Mouse (Mus musculus): ENCODE data around the gene Ociad1. TPM values are rescaled to one million over a fixed set of nuclear protein-coding genes. Genes with fewer than 3 reads are reported as not detected.

The Ociad1 gene
- total RNA-seq (2021), result 100 to 1,000 TPM; 155 to 159 TPM
- long read RNA-seq, experiment 1, transcript Ociad1-201 (9 exons, 1,523 nt), result major isoform, 16 of 29 reads
- long read RNA-seq, experiment 1, partial matches to known transcripts, result 3 of 29 reads
- long read RNA-seq, experiment 1, other reads (novel, unspliced or antisense), result 7 of 29 reads
- long read RNA-seq, experiment 2, transcript Ociad1-201 (9 exons, 1,523 nt), result major isoform, 25 of 33 reads
- long read RNA-seq, experiment 2, partial matches to known transcripts, result 1 of 33 reads
- long read RNA-seq, experiment 2, other reads (novel, unspliced or antisense), result 5 of 33 reads

- peak; percentile 95 for DNase-seq
- intact Hi-C loops (cut with DNase I; ENCODE audit: low total_unique reads), result no loop called here
Observed at GRCm38 (mm10) chr5:73292502-73293457, at the start of gene Ociad1. TSS of gene Ociad1 (plus strand) at chr5:73292784.

GRCm38 (mm10) chr5:73244403-73244802 is 48.2 kb upstream of the Ociad1 start:
- intact Hi-C loops (cut with DNase I; ENCODE audit: low total_unique reads), result loop anchor here (10.0 kb wide), 1 partner anchor 60 kb away; no protein-coding TSS in a partner anchor
- DNase-seq, result no peak

GRCm38 (mm10) chr5:73246414-73246813 is 46.2 kb upstream of the Ociad1 start:
- no peak for DNase-seq
- intact Hi-C loops (cut with DNase I; ENCODE audit: low total_unique reads), result loop anchor here (10.0 kb wide), 1 partner anchor 62 kb away; no protein-coding TSS in a partner anchor

- intact Hi-C loops (cut with DNase I; ENCODE audit: low total_unique reads), result loop anchor here (10.0 kb wide), 1 partner anchor 63 kb away; no protein-coding TSS in a partner anchor
- no peak for DNase-seq
Observed at GRCm38 (mm10) chr5:73248211-73248610, 44.4 kb upstream of the Ociad1 start.

DNA sequence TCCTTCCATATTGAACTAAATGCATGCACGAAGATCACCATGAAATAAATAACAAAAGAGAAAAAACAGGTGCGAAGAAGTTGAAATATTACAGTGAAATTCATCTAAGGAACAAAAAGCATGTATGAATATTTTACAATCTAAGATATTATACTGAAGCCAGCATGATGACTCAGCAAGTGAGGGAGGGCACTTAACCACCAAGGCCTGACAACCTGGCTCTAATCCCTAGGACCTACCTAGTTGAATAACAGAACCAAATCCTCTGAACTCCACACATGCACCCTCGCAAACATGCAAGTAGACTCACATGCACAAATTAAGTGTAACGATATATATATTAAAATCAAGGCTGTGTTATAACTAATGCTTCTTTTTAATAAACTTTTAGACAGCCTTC is 43.2 kb upstream of the Ociad1 start:
- intact Hi-C loops (cut with DNase I; ENCODE audit: low total_unique reads), result loop anchor here (10.0 kb wide), 1 partner anchor 65 kb away; no protein-coding TSS in a partner anchor
- DNase-seq, result no peak

DNA sequence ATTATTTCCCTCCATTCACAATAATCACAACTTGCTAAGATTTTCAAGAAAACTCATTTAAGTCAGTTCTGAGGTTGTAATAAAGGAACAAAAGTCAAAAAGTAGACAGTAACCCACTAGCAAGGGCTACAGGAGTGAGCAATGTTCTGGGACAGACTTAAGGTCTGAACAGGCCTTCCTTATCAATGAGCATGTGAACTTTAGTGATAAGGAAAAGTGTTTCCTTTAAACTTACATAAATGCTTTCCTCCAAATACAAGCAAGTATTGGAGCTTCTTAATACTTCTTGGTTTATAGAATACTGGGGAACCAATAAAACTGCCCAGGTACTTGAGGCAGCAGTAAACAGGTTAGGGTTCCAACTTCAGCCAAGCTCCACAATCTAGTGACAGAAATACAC is 39.8 kb upstream of the Ociad1 start:
- DNase-seq, result no peak
- intact Hi-C loops (cut with DNase I; ENCODE audit: low total_unique reads), result no loop called here

DNA sequence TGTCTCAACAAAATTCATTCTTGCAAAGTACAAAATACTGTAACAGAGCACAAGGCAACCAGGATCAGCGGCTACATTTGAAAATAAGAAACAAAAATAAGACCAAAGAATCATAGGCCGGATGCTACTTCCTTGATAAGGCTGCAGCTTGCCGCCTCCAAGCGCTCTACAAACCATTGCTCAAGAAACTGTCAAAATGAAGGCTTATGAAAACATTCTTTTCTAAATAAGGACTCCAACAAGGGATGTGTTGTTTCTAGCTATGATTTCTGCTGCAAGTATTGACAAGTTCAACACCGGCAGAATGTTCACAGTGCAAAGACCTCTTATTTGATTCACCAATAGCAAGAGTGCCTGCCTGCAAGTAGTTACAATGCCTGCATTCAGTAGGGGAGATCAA is 37.9 kb upstream of the Ociad1 start:
- intact Hi-C loops (cut with DNase I; ENCODE audit: low total_unique reads), result no loop called here

DNA sequence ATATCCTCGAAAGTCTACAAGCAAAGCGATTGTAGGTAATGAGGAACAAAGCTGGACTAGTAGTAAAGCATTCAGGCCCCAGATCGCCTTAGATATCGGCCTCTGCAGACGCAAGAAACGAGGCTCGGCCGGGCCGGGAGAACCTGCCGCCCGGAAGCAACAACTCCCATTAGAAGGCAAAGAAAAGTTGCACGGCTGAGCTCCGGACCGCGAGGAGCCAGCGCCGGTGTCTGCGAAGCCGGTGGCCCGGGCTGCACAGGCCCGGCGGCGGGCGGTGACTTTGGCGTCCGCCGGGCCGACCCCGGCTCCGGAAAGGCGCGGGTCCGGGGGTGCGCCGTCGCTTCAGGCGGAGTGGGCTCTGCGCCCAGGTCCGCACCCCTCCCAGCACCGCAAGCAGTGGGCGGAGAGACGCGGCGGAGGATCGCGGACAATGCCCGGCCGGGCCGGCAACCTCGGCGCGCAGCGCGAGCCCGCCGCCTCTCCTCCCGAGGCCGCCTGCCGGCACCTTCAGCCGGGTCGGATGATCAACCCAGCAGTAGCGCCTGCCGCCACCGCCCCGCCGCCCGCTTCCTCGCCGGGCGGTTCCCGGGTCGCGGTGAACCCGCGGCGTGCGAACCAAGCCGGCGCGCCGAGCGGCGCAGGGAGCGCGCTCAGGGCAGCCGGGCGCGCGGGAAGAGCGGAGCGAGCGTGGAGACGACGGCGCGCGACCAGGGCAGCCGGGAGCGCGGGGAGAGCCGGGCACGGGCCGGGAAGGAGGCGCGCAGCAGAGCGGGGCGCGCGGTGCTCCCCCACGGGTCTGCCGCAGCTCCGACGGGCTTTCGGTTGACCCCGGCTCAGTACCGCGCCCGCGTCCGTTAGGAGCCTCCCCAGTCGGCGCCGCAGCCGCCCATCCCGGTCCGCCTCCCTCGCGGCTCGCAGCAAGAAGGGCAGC is 37.0 kb upstream of the Ociad1 start:
- DNase-seq, result peak; percentile 59
- intact Hi-C loops (cut with DNase I; ENCODE audit: low total_unique reads), result no loop called here

More for the DNA sequence above, 37.9 kb upstream of the Ociad1 start:
- no peak for DNase-seq

DNA sequence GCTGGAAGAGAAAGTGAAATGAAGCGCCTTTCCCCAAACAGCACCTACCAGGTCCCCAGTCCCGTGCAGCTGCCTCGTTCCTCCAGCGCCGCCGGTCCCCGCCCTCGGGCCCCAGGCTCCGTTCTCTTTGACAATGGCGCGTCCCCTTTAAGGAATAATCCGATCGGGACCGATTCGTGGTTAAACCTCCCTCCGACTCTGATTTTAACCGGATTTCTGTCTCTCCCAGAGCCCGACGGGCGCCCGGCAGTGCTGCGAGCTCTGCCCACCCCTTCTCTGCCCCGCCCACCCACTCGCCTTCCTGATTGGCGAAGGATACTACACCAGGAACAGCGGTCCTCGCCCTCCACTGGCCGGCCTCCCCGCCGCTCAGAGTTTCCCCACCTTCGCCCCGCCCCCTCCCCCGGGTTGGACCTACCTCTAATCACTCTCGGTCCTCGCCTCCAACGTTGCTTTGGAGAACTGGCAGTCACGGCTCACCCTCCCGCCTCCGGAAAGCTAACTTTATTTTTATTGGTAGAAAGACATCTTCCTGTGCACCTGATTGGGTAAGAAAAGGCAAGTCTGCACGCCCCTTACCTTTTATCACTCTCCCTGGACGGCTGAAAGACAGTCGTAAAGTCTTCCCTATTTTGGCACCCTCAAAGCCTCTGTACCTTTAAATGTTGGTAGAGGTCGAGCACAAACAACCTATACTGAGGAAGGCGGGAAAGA is 36.1 kb upstream of the Ociad1 start, which contains the start of gene Fryl:
Gene Fryl (minus strand): TSS at position 268 of the 714 bp plus-strand sequence.
- intact Hi-C loops (cut with DNase I; ENCODE audit: low total_unique reads), result no loop called here
- peak; percentile 98 for DNase-seq

DNA sequence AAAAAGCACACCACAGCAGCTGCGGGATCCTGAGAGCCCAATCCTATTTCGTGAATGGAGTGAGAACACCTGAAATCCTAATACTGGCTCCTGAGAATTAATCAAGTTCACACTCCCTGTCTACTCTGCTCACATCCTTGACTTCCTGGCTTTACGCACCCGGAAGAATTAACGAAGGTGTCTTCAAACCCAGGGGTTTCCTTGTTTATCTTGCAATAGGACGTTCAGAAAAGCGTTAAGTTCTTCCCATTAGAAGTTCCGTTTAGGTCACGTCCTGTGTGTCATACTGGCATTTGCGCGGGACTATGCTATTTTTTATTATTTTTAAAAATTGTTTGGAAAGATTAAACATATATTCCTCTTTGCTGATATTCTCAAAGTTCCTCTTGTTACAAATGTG is 35.5 kb upstream of the Ociad1 start:
- intact Hi-C loops (cut with DNase I; ENCODE audit: low total_unique reads), result no loop called here
- DNase-seq, result no peak

DNA sequence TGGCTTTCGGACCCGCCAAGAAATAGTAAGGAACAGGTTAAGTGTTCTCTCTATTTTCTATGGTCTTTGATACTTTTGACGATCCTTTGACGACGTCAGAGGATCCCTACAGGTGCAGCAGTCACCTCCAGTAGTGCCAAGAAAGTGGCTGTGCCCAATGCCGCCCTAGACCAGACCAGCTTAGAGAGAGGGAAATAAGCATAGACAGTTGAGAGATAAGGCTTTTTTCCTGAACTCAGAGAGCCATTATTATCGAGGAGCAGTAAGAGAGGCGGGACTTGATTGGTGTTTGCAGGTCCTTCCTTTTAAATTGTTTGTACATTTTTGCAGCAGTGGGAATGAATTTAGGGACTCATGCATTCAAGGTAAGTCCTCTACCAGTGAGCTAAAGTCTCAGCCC is 34.9 kb upstream of the Ociad1 start:
- intact Hi-C loops (cut with DNase I; ENCODE audit: low total_unique reads), result no loop called here
- DNase-seq, result no peak

GRCm38 (mm10) chr5:73264122-73264521 is 28.5 kb upstream of the Ociad1 start:
- no peak for DNase-seq
- intact Hi-C loops (cut with DNase I; ENCODE audit: low total_unique reads), result no loop called here

- peak; percentile 30 for DNase-seq
- intact Hi-C loops (cut with DNase I; ENCODE audit: low total_unique reads), result no loop called here
Observed at GRCm38 (mm10) chr5:73265460-73265859, 27.1 kb upstream of the Ociad1 start.

DNA sequence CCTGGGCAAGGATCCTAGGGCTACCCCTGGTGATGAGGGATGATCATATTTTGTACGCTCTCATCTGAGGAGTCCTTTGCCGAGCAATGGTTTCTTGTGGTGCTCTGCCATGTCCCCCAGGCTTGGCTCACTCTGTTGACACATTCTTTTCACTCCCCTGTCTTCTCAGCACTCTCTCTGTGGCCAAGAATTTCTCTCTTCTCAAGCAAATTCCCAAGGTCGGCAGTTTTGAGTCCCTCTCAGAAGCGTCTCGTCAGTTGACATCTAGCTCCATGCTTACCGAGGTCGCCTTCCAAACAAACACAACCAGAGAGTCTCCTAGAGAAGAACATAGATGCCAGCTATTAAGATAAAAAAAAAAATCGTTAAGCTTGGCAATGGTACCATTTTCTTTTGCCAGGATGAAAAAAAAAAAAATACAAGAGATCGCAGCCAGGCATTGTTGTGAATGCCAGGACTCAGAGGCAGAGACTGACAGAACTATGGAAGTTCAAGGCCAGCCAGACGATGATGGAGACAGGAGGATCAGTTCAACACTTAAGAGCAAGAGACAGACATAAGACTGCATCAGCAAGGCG is 23.9 kb upstream of the Ociad1 start:
- DNase-seq, result no peak
- intact Hi-C loops (cut with DNase I; ENCODE audit: low total_unique reads), result no loop called here

DNA sequence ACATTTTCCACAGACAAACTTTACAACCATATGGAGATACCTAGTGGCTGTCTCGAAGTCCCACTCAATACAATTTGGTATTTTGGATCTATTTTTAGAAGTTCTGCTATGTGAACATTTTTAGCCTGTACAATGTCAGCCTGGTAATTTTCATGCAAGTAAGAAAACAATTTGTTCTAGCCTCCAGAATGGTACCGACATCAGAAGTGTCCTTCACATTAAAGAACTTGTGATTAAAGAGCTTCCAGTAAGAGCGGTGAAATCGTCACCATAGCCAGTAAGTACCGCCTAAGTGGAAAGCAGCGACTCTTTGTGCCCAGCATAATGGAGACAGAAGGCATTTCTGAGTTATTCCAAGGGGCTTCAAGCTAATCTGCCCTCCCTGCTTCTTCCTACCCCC is 22.0 kb upstream of the Ociad1 start:
- no peak for DNase-seq
- intact Hi-C loops (cut with DNase I; ENCODE audit: low total_unique reads), result loop anchor here (10.0 kb wide), 1 partner anchor 136 kb away; no protein-coding TSS in a partner anchor

- no peak for DNase-seq
- intact Hi-C loops (cut with DNase I; ENCODE audit: low total_unique reads), result loop anchor here (10.0 kb wide), 1 partner anchor 138 kb away; no protein-coding TSS in a partner anchor
Observed at GRCm38 (mm10) chr5:73273171-73273570, 19.4 kb upstream of the Ociad1 start.

GRCm38 (mm10) chr5:73274941-73275340 is 17.6 kb upstream of the Ociad1 start:
- intact Hi-C loops (cut with DNase I; ENCODE audit: low total_unique reads), result loop anchor here (10.0 kb wide), 1 partner anchor 140 kb away; no protein-coding TSS in a partner anchor
- no peak for DNase-seq

GRCm38 (mm10) chr5:73279190-73279589 is 13.4 kb upstream of the Ociad1 start:
- no peak for DNase-seq

More at GRCm38 (mm10) chr5:73279190-73279589, 13.4 kb upstream of the Ociad1 start:
- intact Hi-C loops (cut with DNase I; ENCODE audit: low total_unique reads), result loop anchor here (10.0 kb wide), 1 partner anchor 144 kb away; no protein-coding TSS in a partner anchor

Data from gastrocnemius, postnatal 14 days (tissue).